Mouse (Mus musculus) granulocyte monocyte progenitor cell, adult 5-6 weeks (primary cell): Measurements from ENCODE around the gene Cic. TPM values are rescaled to one million over a fixed set of nuclear protein-coding genes. Genes with fewer than 3 reads are reported as not detected.
"Not testable (repeated sequence)": the region's sequence is repeated elsewhere in the genome, so short reads cannot be mapped to it uniquely, and the experiment has no call there.

Source experiments
- ATAC-seq: replicated peaks from 2 replicates; pipeline ENCODE4 v1.8.0; 2016; ENCODE audit warnings: mild to moderate bottlenecking, moderate TSS enrichment, inconsistent platforms; ENCODE audit not compliant: poor library complexity, severe bottlenecking
- total RNA-seq, 2 experiments: library from RNA; stranded (forward) in 1 of 2; stranded (reverse) in 1 of 2; fragments of 200-712, 200-1000 nt in 1 of 2; fragments of >200 nt in 1 of 2; fragmentation: Nextera tagmentation in 1 of 2; gene quantifications; 2 replicates each; pipeline ENCODE4 v1.2.3; 2014 to 2017

Gene Cic
- total RNA-seq, 2 experiments from 2014 or later = 25.1 to 130 TPM

DNA sequence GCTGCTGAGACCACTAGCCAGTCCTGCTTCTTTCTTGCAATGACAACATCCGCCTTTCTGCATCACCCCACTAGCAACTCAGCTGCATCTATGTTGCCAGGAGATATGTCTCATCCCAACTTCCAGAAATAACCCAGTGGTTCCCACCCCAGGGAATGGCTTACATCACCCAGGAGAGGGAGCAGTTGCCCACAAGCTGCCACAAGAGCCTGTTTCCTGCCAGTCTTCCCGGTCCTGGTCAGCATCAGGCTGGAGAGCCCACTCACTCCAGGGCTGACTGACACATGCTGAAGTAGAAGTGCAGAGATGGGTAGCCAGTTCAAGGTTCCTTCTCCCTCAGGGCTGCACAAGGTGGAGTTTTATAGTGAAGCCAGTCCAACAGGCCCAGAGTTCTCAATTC lies 26.4 kb upstream of the Cic start:
- ATAC-seq = no peak

- ATAC-seq = no peak
These were observed 24.1 kb upstream of the Cic start for GRCm38 (mm10) chr7:25243361-25243760.

- ATAC-seq = no peak
These were observed 22.7 kb upstream of the Cic start for GRCm38 (mm10) chr7:25244562-25245369.

GRCm38 (mm10) chr7:25246079-25246758 lies 21.3 kb upstream of the Cic start:
- no peak for ATAC-seq

GRCm38 (mm10) chr7:25246759-25247137 lies 20.8 kb upstream of the Cic start:
- no peak for ATAC-seq

- no peak for ATAC-seq
These were observed 20.0 kb upstream of the Cic start for GRCm38 (mm10) chr7:25247498-25247897.

DNA sequence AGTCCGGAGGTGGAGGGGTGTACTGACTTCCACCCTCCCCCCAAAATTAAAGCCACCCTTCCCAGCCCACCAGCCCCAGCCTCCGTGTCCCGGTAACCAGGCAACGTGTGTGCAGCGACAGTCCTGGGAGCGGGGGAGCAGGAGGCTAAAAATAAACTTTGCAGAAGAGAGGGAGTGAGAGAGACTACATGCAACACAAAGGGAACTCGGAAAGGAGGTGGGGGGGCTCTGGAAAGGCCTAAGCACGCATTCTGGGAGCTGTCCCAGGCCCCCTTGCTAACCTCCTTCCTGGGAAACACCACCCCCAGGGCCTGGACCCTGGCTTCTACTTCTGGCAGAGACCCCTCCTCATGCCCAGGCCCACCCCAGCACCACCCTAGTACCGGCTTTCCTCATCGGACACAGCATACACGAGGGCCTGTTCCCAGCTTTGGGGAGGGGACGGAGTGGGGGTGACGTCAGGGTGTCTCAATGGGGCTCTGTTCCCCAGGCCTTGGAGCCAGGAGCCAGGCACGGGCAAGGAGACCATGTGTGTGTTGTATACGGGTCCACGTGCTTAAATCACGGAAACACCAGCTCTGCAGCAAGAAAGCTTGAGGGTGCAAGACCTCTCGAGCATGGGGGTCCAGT lies 19.4 kb upstream of the Cic start:
- peak; percentile 22; the same call in 1 of the 2 replicates for ATAC-seq

- peak; percentile 2; the same call in 1 of the 2 replicates for ATAC-seq
These were observed 18.6 kb upstream of the Cic start for GRCm38 (mm10) chr7:25248846-25249313.

GRCm38 (mm10) chr7:25249314-25250140 lies 18.0 kb upstream of the Cic start:
- peak; percentile 19 for ATAC-seq

DNA sequence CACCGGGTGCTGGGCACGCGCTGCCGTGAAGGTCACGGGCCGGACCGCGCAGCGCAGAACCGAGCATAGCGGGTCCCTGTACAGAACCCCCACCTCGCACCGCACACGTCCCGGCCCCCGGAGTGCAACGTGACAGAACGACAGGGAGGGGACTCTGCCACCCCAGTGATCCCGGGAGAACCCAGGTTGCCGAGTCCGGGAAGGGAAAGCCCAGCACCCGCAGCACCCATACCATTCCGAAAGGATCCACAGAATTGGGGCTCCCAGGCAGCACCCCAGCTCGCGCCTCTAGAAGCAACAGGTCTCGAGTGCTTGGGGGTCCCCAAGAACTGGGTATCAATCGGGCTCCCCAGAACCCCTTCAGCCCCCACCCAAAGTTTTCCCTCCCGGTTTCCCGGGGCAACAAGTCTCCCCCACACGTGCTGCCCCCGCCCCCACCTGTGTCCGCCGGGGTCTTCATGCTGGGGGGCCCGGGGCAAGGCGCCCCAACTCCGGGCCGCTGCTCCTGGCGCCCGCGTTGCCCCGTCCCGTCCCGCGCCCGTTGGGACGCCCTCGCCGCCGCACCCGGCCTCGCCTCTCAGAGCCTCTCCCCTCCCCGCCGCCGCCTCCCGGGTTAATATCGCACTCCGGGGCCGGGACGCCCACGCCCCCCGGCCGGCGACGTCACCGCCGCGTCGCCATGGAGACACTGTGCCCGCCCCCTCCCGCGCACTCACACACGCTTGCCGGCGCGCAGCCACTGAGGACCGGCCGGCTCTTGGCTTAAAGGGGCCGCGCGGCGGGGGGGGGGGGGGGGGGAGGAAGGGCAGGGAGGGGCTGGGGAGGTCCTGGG lies 17.1 kb upstream of the Cic start, which contains the start of gene Erf:
TSS of gene Erf (minus strand) at position 621 of the 832 bp plus-strand sequence.
- ATAC-seq = peak; percentile 75

DNA sequence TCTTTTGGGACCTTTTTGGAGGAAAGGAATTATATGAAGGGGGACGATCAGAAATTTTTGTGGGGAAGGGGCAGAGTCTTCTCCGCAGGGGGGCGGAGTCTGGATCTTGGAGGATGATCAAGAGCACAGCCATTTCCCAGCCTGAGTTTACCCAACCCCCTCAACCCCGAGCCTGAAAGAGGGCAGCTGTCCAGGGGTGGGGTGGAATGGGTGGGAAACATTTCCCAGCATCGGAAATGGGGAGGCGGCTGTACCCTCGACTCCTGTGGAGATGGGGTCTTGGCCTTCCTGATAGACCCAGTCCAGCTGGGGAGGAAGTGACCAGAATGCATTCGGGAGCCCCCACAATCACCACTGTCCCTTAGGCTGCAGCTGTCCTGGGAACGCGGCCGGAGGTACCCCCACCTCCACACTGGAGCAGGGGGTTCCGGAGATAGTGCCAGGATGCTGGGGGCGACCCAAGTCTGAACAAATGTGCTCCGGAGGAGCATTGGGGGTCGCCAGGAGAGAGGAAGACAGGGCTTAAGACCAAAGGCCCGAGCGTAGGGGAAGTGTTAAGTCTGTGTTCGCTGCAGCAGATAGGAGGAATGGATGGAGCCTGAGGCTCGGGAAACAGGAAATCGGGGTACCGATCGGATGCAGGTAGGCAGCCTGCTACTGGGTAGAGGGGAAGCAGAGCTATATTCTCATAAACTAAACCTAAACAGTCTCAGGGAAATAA lies 16.3 kb upstream of the Cic start:
- no peak for ATAC-seq

GRCm38 (mm10) chr7:25251822-25252221 lies 15.7 kb upstream of the Cic start:
- no peak for ATAC-seq

GRCm38 (mm10) chr7:25261896-25262295 lies 5.6 kb upstream of the Cic start:
- no peak for ATAC-seq

DNA sequence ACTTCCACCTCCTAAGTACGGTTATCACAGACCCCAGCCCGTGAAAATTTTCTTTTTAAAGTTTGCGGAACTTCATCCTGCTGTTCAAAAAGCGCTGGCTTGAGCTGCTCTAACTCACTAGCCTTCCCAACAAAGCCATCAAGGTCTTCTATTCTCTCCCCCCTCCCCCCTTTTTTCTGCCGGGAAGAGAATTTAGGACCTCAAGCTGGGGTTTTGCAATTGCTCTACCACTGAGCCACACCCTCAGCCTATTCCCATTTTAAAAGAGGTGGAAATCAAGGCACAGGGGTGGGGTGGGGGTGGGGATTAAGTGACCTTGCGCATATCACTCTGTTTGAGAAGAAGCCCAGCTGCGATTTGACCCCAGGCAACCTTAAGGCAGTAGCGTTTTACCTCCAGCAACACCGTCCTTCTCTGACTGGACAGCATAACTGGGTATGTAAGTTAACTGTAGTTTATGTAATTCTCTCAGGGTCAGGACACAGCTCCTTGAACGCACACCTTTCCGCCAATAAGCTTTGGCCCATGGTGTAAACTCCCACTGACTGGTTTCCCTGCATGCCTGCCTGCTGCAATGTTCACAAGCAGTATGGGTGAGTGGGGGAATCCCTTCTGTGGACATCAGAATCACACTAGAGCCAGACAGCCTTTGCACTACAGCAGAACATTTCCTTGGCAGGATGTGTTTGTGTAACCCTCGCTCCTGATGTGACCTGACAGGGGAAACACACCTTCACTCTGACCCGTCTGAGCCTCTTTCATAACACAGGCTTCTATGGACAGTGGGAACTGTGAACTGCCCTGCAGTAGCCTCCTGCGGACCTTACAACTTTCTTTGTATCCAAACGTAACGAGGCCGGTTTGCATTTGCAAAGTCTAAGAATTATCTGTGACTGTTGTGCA lies 3.3 kb upstream of the Cic start:
- no peak for ATAC-seq

GRCm38 (mm10) chr7:25265743-25266142 lies 1.8 kb upstream of the Cic start:
- not testable (repeated sequence) for ATAC-seq

DNA sequence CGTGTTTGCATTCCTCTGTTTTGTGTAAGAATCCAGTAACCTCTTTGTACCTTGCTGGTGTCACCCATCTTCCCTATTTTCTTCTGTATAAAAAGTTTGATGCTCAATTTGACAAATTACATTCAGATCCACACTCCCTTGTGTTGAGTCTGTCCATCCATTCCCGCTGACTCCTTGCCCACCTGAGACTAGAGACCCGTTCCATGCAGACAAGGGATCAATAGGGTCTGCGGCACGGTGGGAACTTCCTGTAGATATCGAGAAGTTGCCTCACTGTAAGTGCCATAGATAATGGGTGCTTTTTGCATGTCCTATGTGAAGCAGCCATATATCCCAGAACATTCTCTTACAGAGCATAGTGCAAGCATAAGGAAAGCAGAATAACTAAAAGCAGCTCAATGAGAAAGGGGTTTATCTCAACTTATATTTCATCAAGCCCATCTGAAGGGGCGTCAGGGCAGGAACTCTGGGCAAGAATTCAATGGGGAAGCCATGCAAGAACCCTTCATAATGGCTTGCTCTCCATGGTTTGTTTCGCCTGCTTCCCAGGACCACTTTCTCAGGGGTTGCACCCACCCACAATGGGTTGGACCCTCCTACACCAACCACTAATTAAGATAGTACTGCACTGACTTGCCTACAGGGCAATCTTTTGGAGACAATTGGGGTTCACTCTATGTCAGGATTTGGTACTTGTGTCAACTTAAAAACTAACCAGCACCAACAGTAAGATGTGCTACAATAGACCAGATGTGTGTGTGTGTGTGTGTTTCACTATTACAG lies 1.1 kb upstream of the Cic start:
- no peak for ATAC-seq
